Comparison of ENCODE assay signal across 7 mouse cellular contexts in genomic region chr1:180283813-180284768, GRCm38 (mm10). TPM values are rescaled to one million over a fixed set of nuclear protein-coding genes. Genes with fewer than 3 reads are reported as not detected.
DNase-seq lines count a peak whose midpoint lies in the region; ATAC-seq lines count a peak whose summit lies in the region.

No protein-coding gene starts in this region.

- peaks cover 36% of the 10 kb centered on the region for H3K4me1 ChIP-seq in forebrain, embryonic 10.5 days
- H3K4me1 ChIP-seq in neural tube, embryonic 12.5 days = peaks cover 30% of the 10 kb centered on the region

- H3K27ac ChIP-seq in forebrain, embryonic 10.5 days = peak overlapping the region; percentile 70
- H3K27ac ChIP-seq in neural tube, embryonic 12.5 days = no peak overlapping the region

- H3K4me3 ChIP-seq in forebrain, embryonic 10.5 days = peak overlapping the region; percentile 9; the same call in 1 of the 2 replicates
- no peak overlapping the region for H3K4me3 ChIP-seq in neural tube, embryonic 12.5 days

- DNase-seq in right cerebral cortex, postnatal 14 days = peak; percentile 37
- DNase-seq in right cerebral cortex, postnatal 25 days = no peak
- peak; percentile 53 for DNase-seq in forebrain, embryonic 10.5 days (ENCODE audit: extremely low spot score, low spot score)
- DNase-seq in kidney, adult 9 months = peak; percentile 68
- no peak for DNase-seq in layer of hippocampus, adult 9-11 months
- DNase-seq in urinary bladder, adult 18-20 months (ENCODE audit: low spot score in 2 of 2) = no peak

- no peaks in the 10 kb centered on the region for H3K36me3 ChIP-seq in forebrain, embryonic 10.5 days (replicated peaks)
- H3K36me3 ChIP-seq in neural tube, embryonic 12.5 days = no peaks in the 10 kb centered on the region

- H3K9me3 ChIP-seq in forebrain, embryonic 10.5 days = no peaks in the 10 kb centered on the region
- H3K9me3 ChIP-seq in neural tube, embryonic 12.5 days = no peaks in the 10 kb centered on the region

- H3K27me3 ChIP-seq in forebrain, embryonic 10.5 days (ENCODE audit: poor library complexity, severe bottlenecking) = peaks cover 11% of the 10 kb centered on the region
- H3K27me3 ChIP-seq in neural tube, embryonic 12.5 days (replicated peaks) = no peaks in the 10 kb centered on the region

- WGBS in forebrain, embryonic 10.5 days = 19% methylated on average over 16 of the region's 16 CpGs
- 21% methylated on average over 16 of the region's 16 CpGs for WGBS in neural tube, embryonic 12.5 days

- H3K9ac ChIP-seq in neural tube, embryonic 12.5 days = 0 out of 2 replicates have a peak overlapping the region, but pooled peaks have one; percentile 26

- peak; percentile 58 for ATAC-seq in neural tube, embryonic 12.5 days (ENCODE audit: low FRiP score, low read depth)

- H3K4me2 ChIP-seq in neural tube, embryonic 12.5 days (replicated peaks) = no peak overlapping the region; the same call in 1 of the 2 replicates

RNA-seq across cellular contexts. Expression of gene Psen2, which starts 20.9 kb away (rescaled TPM):
- 6.4 and 6.5 TPM in 2 replicates for polyA plus RNA-seq in forebrain, embryonic 10.5 days (2016; fragmentation: Nextera tagmentation; extraction: Ambion mirVana)
- 8.0 and 9.5 TPM in 2 replicates for polyA plus RNA-seq in neural tube, embryonic 12.5 days (2016; fragmentation: Nextera tagmentation; extraction: Ambion mirVana)

RNA-seq across cellular contexts. Expression of gene Itpkb, which starts 46.2 kb away (rescaled TPM):
- 2.5 and 2.8 TPM in 2 replicates for polyA plus RNA-seq in forebrain, embryonic 10.5 days (2016; fragmentation: Nextera tagmentation; extraction: Ambion mirVana)
- 5.4 and 5.5 TPM in 2 replicates for polyA plus RNA-seq in neural tube, embryonic 12.5 days (2016; fragmentation: Nextera tagmentation; extraction: Ambion mirVana)

Comparison
In these comparisons a context has a peak if more than half of its experiments do, and no peak if none do; other contexts are left out.
1. DNase-seq: peak in right cerebral cortex, postnatal 14 days (single experiment), forebrain, embryonic 10.5 days (single experiment) and kidney, adult 9 months (single experiment); none in right cerebral cortex, postnatal 25 days (single experiment), layer of hippocampus, adult 9-11 months (single experiment) and urinary bladder, adult 18-20 months (0 of 2).